Mouse (Mus musculus): ENCODE data around the gene Twnk.

The Twnk gene

DNA sequence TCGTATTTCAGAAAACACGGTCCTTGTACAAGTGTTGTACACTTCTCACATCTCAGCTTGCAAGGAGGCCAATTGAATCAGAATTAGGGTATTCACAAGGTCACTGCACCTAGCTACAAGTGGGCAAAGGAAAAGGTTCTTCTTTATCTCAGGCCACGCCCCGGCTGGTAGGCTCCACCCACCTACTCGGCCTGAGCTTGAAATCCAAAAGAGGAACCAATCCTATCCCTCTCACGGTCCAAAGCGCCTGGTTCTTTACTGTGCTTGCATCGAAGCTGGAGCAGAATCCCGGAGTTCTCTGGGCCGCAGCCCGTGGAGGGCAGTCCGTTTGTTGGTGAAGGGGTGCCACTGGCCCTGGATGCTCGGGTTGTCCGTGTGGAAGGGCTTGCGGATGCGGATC is at the start of gene Twnk:
Gene Twnk, plus strand, starts transcription at position 220 of the 400 bp plus-strand sequence.
- DNase-seq (ENCODE audit: low read depth, low spot score), result no peak

GRCm38 (mm10) chr19:44959633-44960032 is 45.8 kb upstream of the Twnk start:
- DNase-seq (ENCODE audit: low read depth, low spot score), result no peak

GRCm38 (mm10) chr19:44965978-44966377 is 39.5 kb upstream of the Twnk start:
- DNase-seq (ENCODE audit: low read depth, low spot score), result no peak

- DNase-seq (ENCODE audit: low read depth, low spot score), result no peak
Measured at GRCm38 (mm10) chr19:44968329-44968728, 37.1 kb upstream of the Twnk start.

DNA sequence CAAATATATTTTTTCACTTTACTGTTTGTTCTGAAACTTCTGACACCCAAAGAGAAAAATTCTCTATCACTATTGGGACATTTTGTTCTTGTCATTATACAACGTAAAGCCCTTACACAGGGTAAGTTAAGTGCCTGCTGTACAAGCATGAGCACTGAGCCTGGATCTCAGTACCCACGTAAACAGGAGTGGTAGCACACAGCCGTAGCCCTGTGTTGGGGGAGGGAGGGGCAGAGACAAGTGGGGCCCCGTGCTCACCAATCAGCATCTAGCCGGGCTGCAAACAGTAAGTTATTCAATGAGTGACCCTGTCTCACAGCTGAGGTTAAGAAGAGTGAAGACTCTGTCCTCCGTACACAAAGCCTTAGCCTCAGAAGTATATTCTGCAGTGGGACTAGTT is 28.8 kb upstream of the Twnk start:
- no peak for DNase-seq (ENCODE audit: low read depth, low spot score)

GRCm38 (mm10) chr19:44977148-44977547 is 28.3 kb upstream of the Twnk start:
- DNase-seq (ENCODE audit: low read depth, low spot score), result no peak

DNA sequence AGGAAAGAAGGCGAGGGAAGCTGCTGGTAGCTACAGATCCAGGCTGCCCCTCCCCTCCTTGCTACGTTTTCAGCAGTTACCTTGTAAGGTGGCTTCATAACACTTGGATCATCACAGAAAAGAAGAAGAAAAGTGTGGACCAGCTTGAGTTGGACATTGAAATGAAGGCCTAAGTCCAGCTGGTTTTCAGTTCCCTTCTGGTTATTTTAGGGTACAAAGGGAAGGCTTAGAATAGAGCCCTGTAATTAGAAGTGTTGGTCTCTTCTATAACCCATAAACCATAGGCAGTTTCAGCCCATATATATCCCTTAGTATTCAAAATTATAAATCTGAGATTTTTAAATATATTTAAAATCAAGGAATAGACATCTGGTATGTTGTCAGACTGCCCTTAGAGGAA is 24.7 kb upstream of the Twnk start:
- no peak for DNase-seq (ENCODE audit: low read depth, low spot score)

GRCm38 (mm10) chr19:44982477-44983115 is 22.9 kb upstream of the Twnk start:
- no peak for DNase-seq (ENCODE audit: low read depth, low spot score)

DNA sequence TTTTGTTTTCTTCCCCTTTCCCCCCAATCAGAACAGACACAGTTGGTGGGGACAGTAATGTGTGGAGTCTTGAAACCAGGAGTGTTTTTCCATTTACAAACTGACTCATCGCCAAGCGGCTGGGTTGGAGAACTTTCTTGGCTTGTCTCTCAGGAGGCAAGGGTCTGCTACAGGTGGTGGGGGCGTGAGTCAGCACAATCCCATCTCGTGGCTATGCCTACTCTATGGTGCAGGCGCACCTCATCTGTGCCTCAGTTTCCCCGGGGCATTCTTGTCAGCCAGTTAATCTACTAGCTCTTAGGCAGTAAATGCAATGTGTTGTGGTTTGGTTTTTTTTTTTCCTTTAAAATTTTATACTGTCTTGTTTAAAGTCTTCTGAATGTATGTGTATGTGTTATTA is 22.1 kb upstream of the Twnk start:
- DNase-seq (ENCODE audit: low read depth, low spot score), result no peak

DNA sequence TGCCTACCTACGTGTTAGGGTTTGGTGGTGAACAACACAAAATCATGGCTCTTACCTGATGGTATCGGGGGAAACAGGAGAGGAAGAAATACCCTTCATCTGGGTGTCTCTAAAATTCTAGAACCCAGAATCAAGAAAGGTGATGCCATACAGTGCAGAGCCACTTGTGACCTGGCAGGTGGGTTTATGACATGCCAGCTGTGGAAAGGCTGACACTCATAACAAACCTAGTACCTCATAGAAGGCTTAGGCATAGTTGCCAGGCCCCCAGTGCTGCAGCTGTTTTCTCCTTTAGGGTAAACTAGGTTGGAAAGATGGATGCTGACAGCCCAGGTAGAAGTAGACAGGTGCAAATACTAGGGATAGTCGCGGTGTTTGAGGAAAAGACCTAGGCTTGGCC is 21.0 kb upstream of the Twnk start:
- DNase-seq (ENCODE audit: low read depth, low spot score), result no peak

DNA sequence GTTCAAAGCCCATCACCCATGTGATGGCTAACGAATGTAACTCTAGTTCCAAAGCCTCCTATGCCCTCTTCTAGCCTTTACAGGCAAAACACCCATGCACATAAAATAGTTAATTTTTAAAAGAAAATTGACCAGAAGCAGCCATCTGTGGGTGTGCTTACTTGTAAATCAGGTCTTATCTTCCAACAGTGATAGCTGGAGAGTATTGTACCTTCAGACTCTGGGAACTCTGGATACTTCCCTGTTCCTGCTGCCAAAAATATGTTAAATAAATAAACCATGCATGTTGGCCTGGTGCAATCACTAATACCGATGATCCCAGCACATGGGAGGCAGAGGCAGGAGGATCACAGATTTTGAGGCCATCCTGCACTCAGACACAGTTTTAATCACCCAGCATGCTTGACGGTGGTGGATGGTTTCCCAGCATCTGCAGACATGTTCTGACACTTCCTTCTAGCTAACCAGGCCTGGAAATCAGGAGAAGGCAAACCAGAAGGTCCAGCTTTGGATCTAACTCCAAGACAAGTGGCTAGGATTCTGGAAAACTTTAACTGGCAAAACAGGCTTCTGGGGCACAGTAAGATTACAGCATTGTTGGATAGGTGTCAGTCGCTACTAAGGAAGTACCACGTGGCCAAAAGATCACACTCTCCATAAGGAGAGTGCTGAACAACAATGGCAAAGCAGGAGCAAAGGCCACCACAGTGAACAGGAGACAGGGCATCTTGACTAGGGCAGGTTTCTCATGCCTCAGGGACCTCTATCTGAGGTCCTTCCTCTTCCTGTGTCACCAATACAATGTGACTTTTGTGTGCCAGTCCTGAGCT is 20.1 kb upstream of the Twnk start:
- DNase-seq (ENCODE audit: low read depth, low spot score), result no peak

GRCm38 (mm10) chr19:44987004-44987403 is 18.5 kb upstream of the Twnk start:
- DNase-seq (ENCODE audit: low read depth, low spot score), result no peak

- DNase-seq (ENCODE audit: low read depth, low spot score), result peak; percentile 46
Measured at GRCm38 (mm10) chr19:44987851-44988250, 17.6 kb upstream of the Twnk start.

- DNase-seq (ENCODE audit: low read depth, low spot score), result no peak
Measured at GRCm38 (mm10) chr19:44988321-44988720, 17.1 kb upstream of the Twnk start.

DNA sequence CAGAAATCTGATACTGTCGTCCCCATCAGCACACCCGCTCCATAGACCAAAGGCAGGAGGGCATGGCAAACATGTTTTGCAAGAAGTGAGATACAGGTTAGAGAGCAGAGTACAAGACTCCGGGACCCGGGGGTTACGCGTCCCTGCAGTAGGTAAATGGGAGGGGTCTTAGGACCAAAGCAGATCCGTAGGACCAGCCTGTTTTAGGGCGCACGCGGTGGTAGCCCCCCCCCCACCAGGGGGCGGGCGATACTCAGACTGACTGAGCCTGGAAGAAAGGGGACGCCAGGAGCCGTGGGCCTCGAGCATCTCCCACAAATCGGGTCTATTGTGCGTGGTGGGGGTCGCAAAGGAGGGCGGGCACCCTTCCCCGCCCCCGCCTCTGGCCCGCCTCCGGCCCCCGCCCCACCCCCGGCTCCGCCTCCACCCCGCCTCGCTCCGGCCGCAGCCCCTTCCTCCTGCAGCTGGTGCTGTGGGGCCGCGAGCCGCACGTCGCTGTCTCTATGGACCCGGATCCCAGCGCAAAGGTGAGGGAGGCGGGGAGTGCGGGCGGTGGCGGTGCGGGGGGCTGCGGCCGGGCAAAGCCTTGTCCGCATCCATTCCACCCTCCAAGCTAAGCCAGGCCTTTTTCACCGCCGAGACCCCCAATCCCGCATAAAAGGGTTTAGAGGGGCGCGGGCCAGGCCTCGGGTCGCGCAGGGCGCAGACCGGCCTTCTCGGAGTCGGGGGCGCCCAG is 16.5 kb upstream of the Twnk start, which contains the start of gene Sema4g:
Gene Sema4g, plus strand, starts transcription at position 271 of the 736 bp plus-strand sequence.
- DNase-seq (ENCODE audit: low read depth, low spot score), result no peak

GRCm38 (mm10) chr19:44989567-44990495 is 15.6 kb upstream of the Twnk start:
- DNase-seq (ENCODE audit: low read depth, low spot score), result no peak

DNA sequence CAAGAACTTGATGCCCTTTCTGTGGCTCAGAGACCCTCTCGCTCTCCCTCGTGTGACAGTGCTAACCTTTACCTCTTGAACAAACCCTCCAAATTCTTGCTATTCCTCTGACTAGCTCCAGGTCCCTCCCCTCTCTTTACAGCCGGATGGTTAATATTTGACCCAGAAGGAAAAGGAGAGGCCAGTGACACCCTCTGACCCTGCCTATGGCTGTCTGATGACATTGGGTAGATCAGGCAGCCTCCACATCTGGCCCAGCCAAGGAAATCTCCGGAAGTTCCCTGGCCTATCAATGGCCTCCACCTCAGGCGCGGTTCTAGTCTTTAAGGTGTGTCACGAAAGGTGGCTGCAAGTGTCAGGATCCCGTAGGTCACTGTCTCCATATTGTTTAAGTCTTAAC is 14.4 kb upstream of the Twnk start:
- DNase-seq (ENCODE audit: low read depth, low spot score), result no peak

- DNase-seq (ENCODE audit: low read depth, low spot score), result no peak
Measured at GRCm38 (mm10) chr19:44992246-44992645, 13.2 kb upstream of the Twnk start.

DNA sequence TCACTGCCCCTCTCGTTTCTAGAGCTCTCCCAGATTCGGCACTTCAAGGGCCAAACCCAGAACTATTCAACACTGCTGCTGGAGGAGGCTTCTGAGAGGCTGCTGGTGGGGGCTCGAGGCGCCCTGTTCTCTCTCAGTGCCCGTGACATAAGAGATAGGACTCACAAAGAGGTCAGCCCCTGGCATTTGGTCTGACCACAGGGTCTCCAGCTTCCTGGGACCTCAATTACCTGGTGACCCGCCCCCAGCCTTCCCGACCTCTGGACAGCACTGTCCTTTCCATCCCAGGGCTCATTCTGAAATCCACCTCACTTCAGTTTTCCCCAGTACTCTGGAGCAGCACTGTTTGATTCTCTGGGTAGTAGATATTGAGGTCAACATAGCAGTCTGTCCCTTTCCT is 12.8 kb upstream of the Twnk start:
- no peak for DNase-seq (ENCODE audit: low read depth, low spot score)

GRCm38 (mm10) chr19:44997786-44998185 is 7.7 kb upstream of the Twnk start:
- no peak for DNase-seq (ENCODE audit: low read depth, low spot score)

DNA sequence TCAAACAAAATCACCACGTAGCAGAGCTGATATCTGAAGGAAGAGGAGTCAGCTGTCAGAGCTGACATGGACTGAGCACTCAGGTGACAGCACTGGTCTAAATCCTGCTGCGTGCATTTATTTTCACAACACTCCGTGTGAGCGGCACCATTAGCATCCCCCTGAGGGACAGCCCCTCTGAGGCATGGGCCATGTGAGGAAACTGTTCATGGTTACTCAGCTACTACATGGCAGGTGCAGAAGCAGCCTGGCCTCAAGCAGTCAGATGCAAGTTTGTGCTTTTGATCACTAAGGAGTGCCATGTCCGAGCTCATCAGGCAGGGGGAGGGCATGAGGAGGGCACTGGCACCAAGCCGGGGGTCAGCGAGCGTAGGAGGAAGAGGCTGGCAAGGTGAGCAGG is 5.8 kb upstream of the Twnk start:
- no peak for DNase-seq (ENCODE audit: low read depth, low spot score)
